Mouse (Mus musculus): Measurements from ENCODE around the gene Ccdc51.

Ccdc51 gene

GRCm38 (mm10) chr9:109056916-109057315, 25.4 kb upstream of the Ccdc51 start:
- no peak for DNase-seq (ENCODE audit: low read depth, low spot score)

GRCm38 (mm10) chr9:109057543-109057942, 24.8 kb upstream of the Ccdc51 start:
- no peak for DNase-seq (ENCODE audit: low read depth, low spot score)

GRCm38 (mm10) chr9:109058006-109058765, 24.1 kb upstream of the Ccdc51 start:
- no peak for DNase-seq (ENCODE audit: low read depth, low spot score)

GRCm38 (mm10) chr9:109059136-109059903, 23.0 kb upstream of the Ccdc51 start, which contains the start of gene Trex1:
Gene Trex1 (minus strand): TSS chr9:109059734.
- DNase-seq (ENCODE audit: low read depth, low spot score): peak; percentile 62

- DNase-seq (ENCODE audit: low read depth, low spot score): no peak
These were observed 22.0 kb upstream of the Ccdc51 start for GRCm38 (mm10) chr9:109060184-109060897.

GRCm38 (mm10) chr9:109060898-109061295, 21.4 kb upstream of the Ccdc51 start:
- DNase-seq (ENCODE audit: low read depth, low spot score): no peak

GRCm38 (mm10) chr9:109068095-109068735, 14.1 kb upstream of the Ccdc51 start:
- no peak for DNase-seq (ENCODE audit: low read depth, low spot score)

GRCm38 (mm10) chr9:109073661-109074573, 8.4 kb upstream of the Ccdc51 start, which contains the start of gene Atrip:
Gene Atrip (minus strand): TSS chr9:109074124.
- DNase-seq (ENCODE audit: low read depth, low spot score): peak; percentile 78

GRCm38 (mm10) chr9:109080516-109080915, 1.8 kb upstream of the Ccdc51 start:
- no peak for DNase-seq (ENCODE audit: low read depth, low spot score)

GRCm38 (mm10) chr9:109081749-109082123, 557 bp upstream of the Ccdc51 start:
- DNase-seq (ENCODE audit: low read depth, low spot score): no peak

GRCm38 (mm10) chr9:109084922-109085321, 2.6 kb downstream of the Ccdc51 start:
- DNase-seq (ENCODE audit: low read depth, low spot score): no peak

- no peak for DNase-seq (ENCODE audit: low read depth, low spot score)
These were observed 5.7 kb downstream of the Ccdc51 start for GRCm38 (mm10) chr9:109087987-109088386.

GRCm38 (mm10) chr9:109090446-109090845, 8.2 kb downstream of the Ccdc51 start:
- no peak for DNase-seq (ENCODE audit: low read depth, low spot score)

- no peak for DNase-seq (ENCODE audit: low read depth, low spot score)
These were observed 9.5 kb downstream of the Ccdc51 start for GRCm38 (mm10) chr9:109091802-109092201.

GRCm38 (mm10) chr9:109092799-109093198, 10.5 kb downstream of the Ccdc51 start:
- DNase-seq (ENCODE audit: low read depth, low spot score): no peak

GRCm38 (mm10) chr9:109093786-109094552, 11.7 kb downstream of the Ccdc51 start:
- DNase-seq (ENCODE audit: low read depth, low spot score): no peak

GRCm38 (mm10) chr9:109094553-109095136, 12.4 kb downstream of the Ccdc51 start:
- DNase-seq (ENCODE audit: low read depth, low spot score): no peak

GRCm38 (mm10) chr9:109095137-109095982, 13.1 kb downstream of the Ccdc51 start, which contains the start of gene Plxnb1:
Gene Plxnb1 (plus strand): TSS chr9:109095389.
- no peak for DNase-seq (ENCODE audit: low read depth, low spot score)

Data from retina, postnatal 7 days (tissue).